Mouse (Mus musculus): ENCODE measurements around the gene Cdc42bpb. TPM values are rescaled to one million over a fixed set of nuclear protein-coding genes. Genes with fewer than 3 reads are reported as not detected.

The Cdc42bpb gene
- polyA plus RNA-seq, 1 experiment, result not detected

GRCm38 (mm10) chr12:111329281-111329680 lies 48.2 kb downstream of the Cdc42bpb start:
- no peak for TF ChIP-seq GATA1 (IDR thresholded peaks at IDR 0.05; ENCODE audit: low read length)

DNA sequence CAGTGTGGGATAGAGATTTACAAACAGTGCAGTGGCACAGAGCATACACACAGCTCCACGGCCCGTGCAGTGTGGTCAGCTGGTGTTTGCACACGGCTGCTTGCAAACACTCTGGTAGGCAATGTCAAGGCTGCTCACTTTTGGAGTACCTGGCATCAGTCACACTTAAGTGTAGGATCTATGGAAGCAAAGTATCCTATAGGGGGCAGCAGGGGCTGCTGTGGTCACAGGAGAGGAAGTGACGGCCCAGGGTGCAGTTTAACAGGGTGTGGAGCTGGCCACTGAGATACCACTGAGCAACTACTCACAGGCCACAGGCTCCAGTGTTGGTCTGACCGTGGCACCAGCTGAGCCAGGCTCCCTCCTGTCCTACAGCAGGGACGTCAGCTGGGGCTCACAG lies 49.2 kb downstream of the Cdc42bpb start:
- TF ChIP-seq GATA1 (IDR thresholded peaks at IDR 0.05; ENCODE audit: low read length), result no peak

- no peak for TF ChIP-seq GATA1 (IDR thresholded peaks at IDR 0.05; ENCODE audit: low read length)
These were observed 51.6 kb downstream of the Cdc42bpb start for GRCm38 (mm10) chr12:111325744-111326424.

- TF ChIP-seq GATA1 (IDR thresholded peaks at IDR 0.05; ENCODE audit: low read length), result no peak
These were observed 52.6 kb downstream of the Cdc42bpb start for GRCm38 (mm10) chr12:111324949-111325348.

GRCm38 (mm10) chr12:111324536-111324935 lies 53.0 kb downstream of the Cdc42bpb start:
- no peak for TF ChIP-seq GATA1 (IDR thresholded peaks at IDR 0.05; ENCODE audit: low read length)

- no peak for TF ChIP-seq GATA1 (IDR thresholded peaks at IDR 0.05; ENCODE audit: low read length)
These were observed 54.1 kb downstream of the Cdc42bpb start for GRCm38 (mm10) chr12:111323423-111323822.

DNA sequence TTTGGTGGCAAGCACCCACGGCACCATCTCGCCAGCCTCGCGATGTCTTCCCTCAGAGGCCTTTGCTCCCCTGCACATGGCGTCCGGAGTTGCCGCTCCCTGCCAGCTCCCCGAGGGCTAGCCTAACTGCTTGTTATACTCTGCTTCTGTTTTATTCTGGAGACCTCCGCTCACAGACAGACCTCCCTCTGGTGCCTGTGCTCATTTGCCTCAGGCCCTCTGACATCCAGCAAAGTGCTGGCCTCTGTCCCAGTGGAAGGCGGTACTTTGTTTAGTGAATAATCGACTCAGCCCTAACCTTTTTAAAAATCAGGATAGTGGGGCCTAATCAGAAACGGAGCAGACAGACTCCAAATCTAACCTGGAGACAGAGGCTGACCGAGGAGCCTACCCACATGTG lies 55.7 kb downstream of the Cdc42bpb start:
- no peak for TF ChIP-seq GATA1 (IDR thresholded peaks at IDR 0.05; ENCODE audit: low read length)

DNA sequence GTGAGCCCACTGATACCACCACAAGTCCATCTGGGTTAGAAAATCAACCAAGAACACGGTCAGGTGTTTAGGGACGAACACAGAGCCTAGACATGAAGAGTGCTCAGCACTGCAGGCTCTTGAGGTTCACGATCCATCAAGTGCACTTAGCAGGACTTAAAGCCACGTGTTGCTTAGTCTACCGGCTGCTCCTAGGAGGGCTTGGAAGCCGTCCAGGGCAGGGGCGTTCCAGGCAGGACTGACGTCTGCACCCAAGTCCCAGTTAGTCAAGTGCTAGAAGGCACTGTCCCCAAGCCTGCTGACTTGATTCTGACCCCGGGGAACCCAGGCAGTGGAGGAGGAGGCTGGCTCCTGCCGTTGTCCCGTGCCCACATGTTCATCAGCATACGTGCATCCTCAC lies 57.0 kb downstream of the Cdc42bpb start:
- no peak for TF ChIP-seq GATA1 (IDR thresholded peaks at IDR 0.05; ENCODE audit: low read length)

DNA sequence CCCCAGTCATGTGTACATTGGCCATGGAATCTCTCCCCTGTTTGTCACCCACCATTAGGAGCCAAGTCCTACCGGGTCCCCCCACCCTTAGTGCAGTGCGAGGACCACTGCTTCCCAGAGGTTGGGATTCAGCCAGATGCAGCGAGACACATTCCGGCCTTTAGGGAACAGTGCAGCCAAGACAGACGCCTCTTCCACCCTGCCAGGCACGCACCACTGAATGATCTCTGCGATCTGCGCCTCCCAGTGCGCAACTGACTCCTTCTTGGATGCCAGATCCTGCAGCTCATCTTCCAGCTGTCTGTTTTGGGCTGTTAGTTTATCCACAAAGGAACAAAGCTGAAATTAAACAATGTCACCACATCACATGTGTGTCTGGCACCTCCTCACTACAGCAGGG lies 59.8 kb downstream of the Cdc42bpb start:
- no peak for TF ChIP-seq GATA1 (IDR thresholded peaks at IDR 0.05; ENCODE audit: low read length)

DNA sequence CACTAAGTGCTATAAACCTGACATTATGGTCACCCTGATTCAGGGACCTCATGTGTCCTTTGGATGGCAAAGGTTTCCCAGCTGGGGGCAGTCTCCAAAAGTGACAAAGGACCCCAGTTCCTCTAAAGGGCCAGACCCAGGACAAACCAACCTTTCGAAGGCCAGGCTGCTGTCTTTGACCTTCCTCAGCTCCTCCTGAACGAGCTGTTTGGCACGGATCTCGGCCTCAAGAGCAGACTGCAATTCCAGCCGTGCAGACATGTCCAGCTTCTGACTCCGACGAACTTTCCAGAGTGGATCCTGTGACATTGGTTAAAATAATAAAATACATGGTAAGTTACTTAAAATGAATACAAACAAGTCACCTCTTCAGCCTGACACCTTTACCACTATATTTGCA lies 63.2 kb downstream of the Cdc42bpb start:
- TF ChIP-seq GATA1 (IDR thresholded peaks at IDR 0.05; ENCODE audit: low read length), result no peak

- no peak for TF ChIP-seq GATA1 (IDR thresholded peaks at IDR 0.05; ENCODE audit: low read length)
These were observed 65.7 kb downstream of the Cdc42bpb start for GRCm38 (mm10) chr12:111311775-111312174.

DNA sequence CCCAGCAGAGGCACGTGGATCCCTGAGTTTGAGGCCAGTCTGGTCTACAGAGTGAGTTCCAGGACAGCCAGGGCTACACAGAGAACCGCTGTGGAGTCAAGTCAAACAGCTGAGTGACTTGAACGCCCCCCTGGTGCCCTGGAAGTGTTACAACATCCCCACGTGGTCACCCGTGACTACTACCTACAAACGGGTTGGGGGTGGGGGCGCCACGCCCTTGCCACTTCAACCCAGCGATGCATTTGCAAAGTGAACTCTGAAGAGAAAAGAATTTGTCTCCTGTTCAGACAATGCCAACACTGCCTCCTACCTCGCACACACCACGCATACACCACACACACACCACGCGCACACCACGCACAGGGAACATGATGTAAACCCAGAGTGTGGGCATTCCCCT lies 67.6 kb downstream of the Cdc42bpb start:
- no peak for TF ChIP-seq GATA1 (IDR thresholded peaks at IDR 0.05; ENCODE audit: low read length)

DNA sequence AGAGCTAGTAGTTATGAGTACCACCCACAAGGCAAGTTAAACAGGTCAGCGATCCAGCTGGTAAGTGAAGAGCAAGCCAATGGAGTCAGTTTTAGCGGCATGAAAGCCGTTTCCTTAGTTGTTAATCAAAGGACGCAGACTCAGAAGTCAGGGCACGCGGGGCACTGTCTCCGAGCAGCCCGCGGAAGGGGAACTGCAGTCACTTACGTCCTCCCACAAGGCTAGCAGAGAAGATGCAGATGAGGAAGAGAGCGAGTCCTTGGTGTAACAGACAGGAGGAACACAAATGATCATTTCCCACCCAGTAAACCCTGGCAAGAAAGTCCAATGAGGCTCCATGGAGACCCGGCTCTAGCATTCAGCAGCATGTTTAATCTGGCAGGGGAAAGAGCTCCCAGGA lies 68.3 kb downstream of the Cdc42bpb start:
- no peak for TF ChIP-seq GATA1 (IDR thresholded peaks at IDR 0.05; ENCODE audit: low read length)

- no peak for TF ChIP-seq GATA1 (IDR thresholded peaks at IDR 0.05; ENCODE audit: low read length)
These were observed 70.7 kb downstream of the Cdc42bpb start for GRCm38 (mm10) chr12:111306821-111307220.

DNA sequence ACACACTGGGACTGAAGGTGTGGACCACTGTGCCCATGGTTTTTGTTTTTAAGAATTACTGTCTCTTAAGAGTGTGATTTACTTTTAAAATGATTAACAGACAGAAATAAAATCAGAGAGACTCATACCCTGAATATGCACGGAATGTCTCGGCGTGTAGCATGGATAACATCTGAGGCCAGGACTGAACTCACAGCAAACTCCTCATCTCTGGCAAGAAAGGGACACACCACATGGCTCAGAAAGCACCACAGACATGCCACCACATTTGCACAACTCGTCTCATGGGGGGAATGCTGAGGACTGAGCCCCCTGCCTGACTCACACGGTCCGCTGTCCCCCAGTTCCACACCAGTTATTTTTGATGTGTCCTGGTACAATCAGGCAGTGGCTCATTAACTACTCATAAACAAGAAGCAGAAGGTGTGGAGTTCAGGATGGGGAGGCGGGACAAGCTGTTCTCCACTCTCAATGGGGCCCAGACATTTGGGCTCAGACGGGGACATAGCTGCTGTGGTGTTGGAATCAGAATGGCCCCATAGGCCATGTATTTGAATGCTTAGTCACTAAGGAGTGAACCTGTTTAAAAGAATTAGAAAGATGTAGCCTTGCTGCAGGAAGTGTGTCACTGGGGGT lies 73.7 kb downstream of the Cdc42bpb start:
- no peak for TF ChIP-seq GATA1 (IDR thresholded peaks at IDR 0.05; ENCODE audit: low read length)

DNA sequence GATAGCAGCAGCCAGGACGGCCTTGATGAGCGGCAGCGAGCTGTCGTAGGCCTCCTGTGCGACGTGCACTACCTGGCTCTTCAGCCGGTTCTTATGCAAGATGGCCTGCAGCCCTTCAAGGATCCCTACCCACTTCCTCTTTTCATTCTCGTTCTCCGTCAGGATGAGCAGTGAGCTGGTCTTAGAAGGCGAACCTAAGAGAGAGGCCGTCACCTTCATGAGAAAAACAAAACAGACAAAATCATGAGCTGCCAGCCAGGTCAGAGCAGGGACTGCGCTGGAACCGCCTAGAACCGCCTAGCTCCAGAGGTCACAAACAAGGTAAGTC lies 75.5 kb downstream of the Cdc42bpb start:
- TF ChIP-seq GATA1 (IDR thresholded peaks at IDR 0.05; ENCODE audit: low read length), result no peak

- no peak for TF ChIP-seq GATA1 (IDR thresholded peaks at IDR 0.05; ENCODE audit: low read length)
These were observed 76.0 kb downstream of the Cdc42bpb start for GRCm38 (mm10) chr12:111301322-111302017.

Measured in G1E-ER4 (cell line).